Mouse (Mus musculus) adrenal gland, adult 18-20 months (tissue): ENCODE data around the gene Ube2e1. TPM values are rescaled to one million over a fixed set of nuclear protein-coding genes. Genes with fewer than 3 reads are reported as not detected.
"Not testable (repeated sequence)": the region's sequence is repeated elsewhere in the genome, so short reads cannot be mapped to it uniquely, and the experiment has no call there.

Source experiments
- DNase-seq, 2 experiments: peaks; one replicate each; pipeline ENCODE4 v3.0.0; 2021 to 2022; ENCODE audit warnings: low spot score in 2 of 2
- total RNA-seq, 2 experiments: library from RNA; stranded (reverse); gene quantifications; 1 replicate in 1 of 2; 2 replicates in 1 of 2; pipeline ENCODE4 v1.2.3; 2021

Ube2e1 gene
- total RNA-seq, 2 experiments from 2014 or later = 75.6 to 81.0 TPM

- no peak for DNase-seq
Measured at GRCm38 (mm10) chr14:18261203-18261602, 70.5 kb downstream of the Ube2e1 start.

GRCm38 (mm10) chr14:18242638-18243130 lies 89.0 kb downstream of the Ube2e1 start:
- DNase-seq = no peak

- DNase-seq = no peak
Measured at GRCm38 (mm10) chr14:18241786-18242185, 89.9 kb downstream of the Ube2e1 start.

GRCm38 (mm10) chr14:18240132-18240531 lies 91.5 kb downstream of the Ube2e1 start:
- no peak for DNase-seq

GRCm38 (mm10) chr14:18238750-18239731 lies 92.6 kb downstream of the Ube2e1 start, which contains the start of gene Nr1d2:
TSS of gene Nr1d2 (minus strand) at chr14:18239127.
- DNase-seq = peak; percentile 95 to 97

- DNase-seq = peak; percentile 97 to 98
Measured at GRCm38 (mm10) chr14:18238131-18238749, 93.4 kb downstream of the Ube2e1 start.

GRCm38 (mm10) chr14:18237381-18237780 lies 94.3 kb downstream of the Ube2e1 start:
- no peak for DNase-seq

- not testable (repeated sequence) for DNase-seq
Measured at GRCm38 (mm10) chr14:18236496-18237235, 95.0 kb downstream of the Ube2e1 start.

- no peak for DNase-seq
Measured at GRCm38 (mm10) chr14:18233981-18234960, 97.4 kb downstream of the Ube2e1 start.

- DNase-seq = no peak
Measured at GRCm38 (mm10) chr14:18233076-18233475, 98.6 kb downstream of the Ube2e1 start.

Other genes starting within 250 kb of the Ube2e1 start
- 10 to 100 TPM; 48.1 to 57.4 TPM for gene Nr1d2, start 92.7 kb downstream of the Ube2e1 start, total RNA-seq
- gene Nkiras1, start 60.7 kb downstream of the Ube2e1 start, total RNA-seq = 10 to 100 TPM; 29.2 to 34.6 TPM
- 100 to 1,000 TPM; 726 to 763 TPM for gene Rpl15, start 60.5 kb downstream of the Ube2e1 start, total RNA-seq